Mouse (Mus musculus): ENCODE measurements around the gene Krt4. TPM values are rescaled to one million over a fixed set of nuclear protein-coding genes. Genes with fewer than 3 reads are reported as not detected.

Gene Krt4
- total RNA-seq (2021) = not detected
- 0.08 and 0.33 TPM in 2 replicates for polyA plus RNA-seq (2012; rRNA removed)
- long read RNA-seq = 0 reads

DNA sequence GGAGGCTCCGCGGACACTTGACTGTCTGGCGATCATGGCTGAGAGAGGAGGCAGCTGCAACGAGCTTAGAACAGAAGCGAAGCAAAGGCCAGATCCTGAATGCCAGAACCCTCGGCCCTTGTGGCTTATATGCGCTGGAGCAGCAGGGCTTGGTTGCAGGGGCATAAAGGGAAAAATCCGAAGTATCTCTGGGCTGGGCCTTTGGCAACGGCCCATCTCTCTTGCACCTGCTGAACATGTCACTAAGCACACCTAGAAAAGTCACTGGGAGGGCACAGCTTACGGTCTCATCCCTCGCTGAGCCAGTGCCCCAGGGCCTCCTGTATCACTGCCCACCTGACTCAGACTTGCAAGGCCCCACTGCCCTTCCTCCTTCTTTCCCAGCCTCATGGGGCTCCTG, at the start of gene Krt4:
Gene Krt4, minus strand, starts transcription at position 101 of the 400 bp plus-strand sequence.
- no peak for DNase-seq

DNA sequence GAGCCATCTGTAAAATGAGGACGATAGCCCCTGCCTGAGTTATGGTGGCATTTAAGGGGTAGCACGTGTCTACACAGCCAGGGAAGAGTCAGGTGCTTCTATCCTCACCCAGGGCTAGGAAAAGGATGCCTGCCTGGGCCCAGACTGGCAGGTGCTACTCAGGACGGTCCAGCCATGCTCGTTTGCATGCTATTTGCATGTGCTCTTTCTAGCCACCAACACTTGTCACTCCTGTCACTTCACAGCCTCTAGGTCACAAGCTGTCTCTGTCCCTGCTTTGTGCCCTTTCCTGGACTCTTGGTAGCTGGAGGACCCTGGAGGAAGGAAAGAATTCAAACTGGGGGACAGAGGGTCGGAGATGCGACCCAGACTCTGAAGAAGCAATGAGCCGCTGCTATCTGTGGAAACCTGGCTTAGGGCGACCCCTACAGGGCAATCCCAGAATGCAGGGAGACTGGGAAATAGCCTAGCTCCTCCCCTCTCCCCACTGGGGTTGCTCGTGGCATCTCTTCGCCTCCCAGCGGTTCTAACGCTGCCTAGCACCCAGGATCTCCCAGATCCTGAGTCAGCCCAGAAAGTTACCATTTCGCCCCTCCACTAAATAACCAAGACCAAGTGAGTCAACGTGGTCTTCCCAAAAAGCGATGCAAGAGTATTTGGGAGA, 49.0 kb upstream of the Krt4 start:
- peak; percentile 93 for DNase-seq

GRCm38 (mm10) chr15:101970536-101970935, 46.0 kb upstream of the Krt4 start:
- peak; percentile 44 for DNase-seq

DNA sequence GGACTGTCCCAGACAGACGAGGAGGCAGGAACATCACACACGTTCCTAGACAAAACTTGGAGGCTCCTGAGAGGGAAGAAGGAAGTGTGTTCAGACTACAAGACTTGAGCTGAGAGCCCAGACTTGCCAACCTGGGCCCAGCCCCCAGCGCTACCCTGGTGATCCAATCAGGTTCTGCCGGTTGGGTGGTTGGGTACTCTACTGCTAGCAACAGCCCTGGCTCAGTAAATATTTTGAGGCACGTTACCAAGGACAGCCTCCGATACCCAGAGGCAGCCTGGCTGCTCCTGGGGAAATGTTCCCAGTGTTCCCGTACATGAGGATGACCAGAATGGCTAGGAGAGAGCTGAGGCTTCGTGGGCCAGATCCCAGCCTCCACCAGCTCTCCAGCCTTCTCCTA, 42.3 kb upstream of the Krt4 start:
- DNase-seq = no peak

DNA sequence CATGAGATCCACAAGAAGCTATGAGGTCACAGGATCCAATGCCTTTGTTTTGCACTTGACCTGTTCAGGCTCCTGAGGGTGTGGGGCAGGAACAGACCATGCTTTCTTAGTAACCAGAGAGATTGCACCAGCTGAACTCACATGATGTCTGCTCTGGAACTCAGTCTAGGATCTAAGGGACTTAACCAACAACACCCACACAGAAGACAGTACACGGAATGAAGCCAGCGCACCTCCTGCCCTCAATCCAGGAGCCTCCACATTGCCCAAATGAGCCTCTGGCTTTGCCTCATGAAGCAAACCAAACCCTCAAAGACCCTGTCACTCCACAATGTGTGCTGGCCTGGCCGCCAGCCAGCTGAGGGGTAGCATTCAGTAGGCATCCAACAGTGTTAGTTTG, 34.4 kb upstream of the Krt4 start:
- no peak for DNase-seq

DNA sequence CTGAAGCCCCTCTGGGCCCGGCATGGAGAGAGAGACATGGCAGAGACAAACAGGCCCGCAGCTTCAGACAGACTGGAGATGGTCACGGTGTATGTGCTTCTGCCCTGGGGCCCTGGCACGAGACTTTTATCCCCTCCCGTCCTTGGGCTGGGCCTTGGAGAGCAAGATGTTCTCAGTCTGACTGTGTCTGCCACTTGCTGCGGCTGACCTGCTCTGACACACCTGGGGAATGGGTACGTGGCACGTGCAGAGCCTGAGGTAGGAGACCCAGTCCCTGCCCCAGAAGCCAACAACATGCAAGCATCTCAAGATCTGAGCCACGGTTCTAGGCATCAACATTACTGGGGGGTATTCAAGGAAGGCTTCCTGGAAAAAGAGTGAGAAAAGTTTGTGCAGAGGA, 29.7 kb upstream of the Krt4 start, which contains the start of gene Krt78:
Gene Krt78, minus strand, starts transcription at position 101 of the 400 bp plus-strand sequence.
- DNase-seq = no peak

- DNase-seq = no peak
Measured at GRCm38 (mm10) chr15:101952733-101953474, 28.4 kb upstream of the Krt4 start.

- DNase-seq = no peak
Measured at GRCm38 (mm10) chr15:101945430-101945829, 20.9 kb upstream of the Krt4 start.

- DNase-seq = peak; percentile 13
Measured at GRCm38 (mm10) chr15:101941948-101942347, 17.4 kb upstream of the Krt4 start.

DNA sequence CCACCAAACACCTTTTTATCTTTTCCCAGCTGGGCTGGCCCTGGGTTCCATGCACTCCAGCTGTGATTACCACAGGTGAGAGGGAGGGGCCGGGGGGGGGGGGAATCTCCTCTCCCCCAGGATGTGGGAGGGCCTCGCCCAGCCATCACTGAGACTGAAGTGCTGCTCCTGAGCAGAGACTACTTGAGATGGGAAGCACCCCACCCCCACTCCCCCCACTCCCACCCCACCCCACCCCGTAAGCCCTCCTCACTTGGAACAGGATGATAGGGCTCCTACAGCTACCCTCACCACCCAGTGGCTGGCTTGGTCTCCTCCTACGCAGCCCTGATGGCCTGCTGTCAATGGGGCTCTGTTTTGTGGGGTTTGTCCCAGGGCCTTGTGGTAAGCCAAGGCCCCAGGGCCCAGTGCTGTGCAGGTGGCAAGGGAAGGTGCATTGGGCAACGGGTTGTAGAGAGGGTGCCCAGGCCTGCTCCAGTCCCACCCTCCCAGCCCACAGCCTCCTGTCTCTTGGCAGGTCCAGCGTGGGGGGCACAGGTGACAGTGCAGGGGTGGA, 15.8 kb upstream of the Krt4 start, which contains the start of gene Krt79:
Gene Krt79, minus strand, starts transcription at position 51 of the 556 bp plus-strand sequence.
- DNase-seq = no peak

- DNase-seq = peak; percentile 6
Measured at GRCm38 (mm10) chr15:101938600-101939308, 14.2 kb upstream of the Krt4 start.

- DNase-seq = no peak
Measured at GRCm38 (mm10) chr15:101933024-101933423, 8.5 kb upstream of the Krt4 start.

GRCm38 (mm10) chr15:101929666-101930065, 5.1 kb upstream of the Krt4 start:
- DNase-seq = peak; percentile 70

DNA sequence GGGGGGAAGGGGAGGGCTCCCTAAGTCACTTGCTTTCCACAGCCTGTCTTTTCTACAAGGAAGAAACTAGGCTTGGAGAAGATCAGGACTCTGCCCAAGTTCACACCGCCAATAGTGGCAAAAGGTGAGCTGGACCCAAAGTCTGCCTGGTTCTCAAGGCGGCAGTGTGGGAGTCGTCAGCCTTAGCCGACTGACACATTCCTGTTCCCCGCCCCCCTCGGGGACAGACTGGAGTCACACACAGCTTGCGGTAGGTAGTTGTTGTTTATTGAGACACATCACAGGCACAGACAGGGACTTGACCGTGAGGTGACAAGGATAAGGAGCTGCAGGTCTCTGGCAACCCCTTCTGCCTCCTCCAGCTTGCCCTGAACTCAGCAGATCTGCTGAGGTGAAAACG, 4.6 kb upstream of the Krt4 start:
- DNase-seq = peak; percentile 30

- DNase-seq = peak; percentile 75
Measured at GRCm38 (mm10) chr15:101927340-101928080, 3.0 kb upstream of the Krt4 start.

DNA sequence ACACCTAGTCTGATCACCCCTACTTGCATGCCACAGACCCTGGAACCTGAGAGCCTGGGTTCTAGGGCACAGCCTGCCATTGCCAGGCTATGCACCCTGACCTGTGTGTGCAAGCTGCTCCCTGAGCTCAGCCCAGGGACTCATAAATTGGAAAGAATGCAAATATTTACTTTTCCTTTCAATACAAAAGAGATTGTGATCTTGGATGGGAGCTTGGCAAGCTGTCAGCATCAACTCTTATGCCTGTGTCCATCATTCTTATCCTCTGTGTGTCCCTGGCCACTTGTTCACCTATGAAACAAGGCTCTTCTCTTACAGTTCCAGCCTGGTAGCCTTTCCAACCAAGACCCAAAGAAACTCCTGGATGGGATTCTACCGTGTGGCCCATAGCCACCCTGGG, 506 bp upstream of the Krt4 start:
- no peak for DNase-seq

GRCm38 (mm10) chr15:101922296-101922695, 2.2 kb downstream of the Krt4 start:
- no peak for DNase-seq

DNA sequence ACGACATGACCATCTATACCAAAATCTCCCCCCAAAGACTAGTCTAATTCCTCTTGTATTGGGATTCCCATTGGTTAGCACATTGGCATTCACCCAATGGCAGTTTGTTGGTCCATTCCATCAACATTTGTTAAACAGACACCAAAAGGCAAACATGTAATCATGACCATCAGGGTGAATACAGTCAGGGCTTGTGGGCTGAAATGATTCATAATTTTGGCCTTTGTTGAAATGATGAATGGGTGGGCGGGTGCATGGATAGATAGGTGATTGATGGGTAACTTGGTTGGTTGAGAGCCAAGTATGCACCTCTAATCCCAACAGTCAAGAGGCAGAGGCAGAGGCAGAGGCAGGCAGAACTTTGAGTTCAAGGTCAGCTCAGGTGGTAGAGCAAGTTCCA, 8.5 kb downstream of the Krt4 start:
- peak; percentile 30 for DNase-seq

GRCm38 (mm10) chr15:101904849-101905248, 19.7 kb downstream of the Krt4 start:
- DNase-seq = no peak

DNA sequence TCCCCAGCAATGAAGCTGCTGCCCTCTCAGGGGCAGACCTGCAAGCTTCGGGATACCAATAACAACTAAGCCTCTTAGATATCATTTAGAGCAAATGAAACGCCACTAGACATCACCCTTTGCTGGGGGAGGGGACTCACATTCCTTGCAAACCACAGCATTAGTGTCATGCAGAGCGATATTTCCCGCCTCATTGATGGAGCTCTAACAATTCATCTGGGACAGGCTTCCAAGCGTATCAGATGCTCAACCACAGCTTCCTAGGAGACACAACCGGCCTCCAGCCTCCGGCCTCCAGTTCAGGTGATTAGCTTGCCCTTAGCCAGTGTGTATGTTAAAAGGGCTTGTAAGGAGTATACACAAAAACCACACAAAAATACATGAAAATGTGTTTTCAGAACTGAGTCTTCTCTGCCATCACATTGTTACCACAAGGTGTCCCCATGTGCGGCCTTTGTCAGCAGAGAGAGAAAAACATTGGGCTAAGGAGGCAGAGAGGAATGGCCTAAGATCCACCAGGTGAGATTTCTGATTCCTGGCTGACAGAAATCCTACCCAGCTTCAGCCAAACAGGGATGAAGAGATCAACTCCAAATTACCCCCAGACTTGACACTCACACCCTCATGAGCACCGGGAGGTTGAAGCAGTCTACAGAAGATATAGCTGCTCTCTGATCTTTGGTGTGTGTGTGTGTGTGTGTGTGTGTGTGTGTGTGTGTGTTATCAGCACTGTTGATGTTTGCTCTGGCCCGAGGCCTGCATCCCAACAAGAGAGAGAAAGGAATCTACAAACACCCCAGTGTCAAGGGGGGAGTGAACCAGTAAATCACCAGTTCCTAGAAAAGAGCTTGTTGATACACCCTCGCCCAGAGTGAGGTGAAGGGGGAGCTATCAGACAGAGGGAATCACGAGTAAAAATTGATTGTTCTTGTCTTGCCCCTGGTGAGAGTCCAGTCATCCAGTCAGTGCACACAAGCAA, 22.1 kb downstream of the Krt4 start:
- no peak for DNase-seq
